Mouse (Mus musculus): Measurements from ENCODE around the gene Cnn2. TPM values are rescaled to one million over a fixed set of nuclear protein-coding genes. Genes with fewer than 3 reads are reported as not detected.

The Cnn2 gene
- polyA plus RNA-seq, 1 experiment from 2014 or later: 220 TPM

DNA sequence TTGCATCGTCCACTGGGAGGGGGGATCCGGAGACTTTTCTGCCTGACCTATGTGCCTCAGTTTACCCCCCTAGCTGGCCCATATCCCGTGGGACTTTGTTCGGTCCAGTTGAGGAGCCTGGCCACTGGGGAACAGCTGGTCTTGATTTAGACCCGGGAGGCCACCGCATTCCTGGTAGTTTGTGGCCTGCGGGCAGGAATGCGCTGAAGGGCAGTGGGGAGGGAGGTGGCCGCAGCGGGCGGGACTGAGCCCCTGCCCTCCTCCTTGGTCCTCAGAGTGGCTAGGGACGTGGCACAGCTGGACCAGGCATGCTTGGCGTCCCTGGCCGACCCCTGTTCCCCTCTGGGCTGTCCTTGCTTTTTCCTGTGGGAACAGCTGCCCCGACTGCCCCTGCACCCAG lies 1.5 kb downstream of the Cnn2 start:
- WGBS: 8% methylated on average over 15 of the region's 15 CpGs
- Histone ChIP-seq H3K27ac (ENCODE audit: low read depth, low read length) (no peak overlapping the region), H3K4me3 (ENCODE audit: low read length) (peak overlapping the region; percentile 52), H3K27me3 (ENCODE audit: control insufficient read depth, insufficient read depth, low read length) (no peaks in the 10 kb centered on the region), H3K4me1 (ENCODE audit: control insufficient read depth, insufficient read depth, low read length) (peaks cover 25% of the 10 kb centered on the region), H3K36me3 (ENCODE audit: control insufficient read depth, insufficient read depth, low read length) (peaks cover 32% of the 10 kb centered on the region), H3K9me3 (ENCODE audit: control insufficient read depth, low read length) (peaks cover 9% of the 10 kb centered on the region; the same call in 1 of the 2 replicates), H3K4me2 (replicated peaks; ENCODE audit: low read depth, low read length) (peak overlapping the region; percentile 59), H3K9ac (ENCODE audit: low read depth, low read length) (peak overlapping the region; percentile 64)
- no peak for ATAC-seq (ENCODE audit: low FRiP score, low TSS enrichment)

DNA sequence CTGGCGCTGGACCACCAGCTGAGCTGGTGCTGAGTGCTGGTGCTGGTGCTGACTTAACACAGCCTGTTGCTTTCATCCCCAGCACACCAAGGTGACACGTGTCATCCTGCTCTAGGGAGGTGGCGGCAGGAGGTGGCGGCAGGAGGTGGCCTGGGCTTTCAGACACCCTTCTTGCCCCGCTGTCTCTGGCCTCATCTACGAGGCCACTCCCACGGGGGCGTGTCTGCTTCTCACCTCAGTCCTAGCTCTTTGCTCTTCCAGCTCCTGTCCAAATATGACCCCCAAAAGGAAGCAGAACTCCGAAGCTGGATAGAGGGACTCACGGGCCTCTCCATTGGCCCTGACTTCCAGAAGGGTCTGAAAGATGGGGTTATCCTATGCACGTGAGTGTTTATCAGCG lies 2.7 kb downstream of the Cnn2 start:
- Histone ChIP-seq H3K4me3 (ENCODE audit: low read length) (peak overlapping the region; percentile 14), H3K4me2 (replicated peaks; ENCODE audit: low read depth, low read length) (no peak overlapping the region; the same call in 1 of the 2 replicates)
- WGBS: 58% methylated on average over 12 of the region's 12 CpGs

GRCm38 (mm10) chr10:79991548-79991947 lies 3.2 kb downstream of the Cnn2 start:
- Histone ChIP-seq H3K4me1 (ENCODE audit: control insufficient read depth, insufficient read depth, low read length) (peaks cover 25% of the 10 kb centered on the region), H3K4me2 (replicated peaks; ENCODE audit: low read depth, low read length) (no peak overlapping the region), H3K27me3 (ENCODE audit: control insufficient read depth, insufficient read depth, low read length) (no peaks in the 10 kb centered on the region), H3K9ac (ENCODE audit: low read depth, low read length) (no peak overlapping the region), H3K4me3 (ENCODE audit: low read length) (peak overlapping the region; percentile 14; the same call in 1 of the 2 replicates), H3K27ac (ENCODE audit: low read depth, low read length) (no peak overlapping the region), H3K9me3 (ENCODE audit: control insufficient read depth, low read length) (peaks cover 9% of the 10 kb centered on the region; the same call in 1 of the 2 replicates), H3K36me3 (ENCODE audit: control insufficient read depth, insufficient read depth, low read length) (peaks cover 32% of the 10 kb centered on the region)
- WGBS: 82% methylated on average over 6 of the region's 6 CpGs
- ATAC-seq (ENCODE audit: low FRiP score, low TSS enrichment): no peak

More for the DNA sequence above, 2.7 kb downstream of the Cnn2 start:
- H3K27me3 ChIP-seq (ENCODE audit: control insufficient read depth, insufficient read depth, low read length): no peaks in the 10 kb centered on the region
- peaks cover 25% of the 10 kb centered on the region for H3K4me1 ChIP-seq (ENCODE audit: control insufficient read depth, insufficient read depth, low read length)
- H3K27ac ChIP-seq (ENCODE audit: low read depth, low read length): no peak overlapping the region
- ATAC-seq (ENCODE audit: low FRiP score, low TSS enrichment): no peak
- H3K36me3 ChIP-seq (ENCODE audit: control insufficient read depth, insufficient read depth, low read length): peaks cover 32% of the 10 kb centered on the region
- H3K9me3 ChIP-seq (ENCODE audit: control insufficient read depth, low read length): peaks cover 9% of the 10 kb centered on the region; the same call in 1 of the 2 replicates
- H3K9ac ChIP-seq (ENCODE audit: low read depth, low read length): no peak overlapping the region

- no peak overlapping the region for H3K27ac ChIP-seq (ENCODE audit: low read depth, low read length)
- WGBS: 88% methylated on average over 16 of the region's 16 CpGs
- H3K4me3 ChIP-seq (ENCODE audit: low read length): no peak overlapping the region
- H3K36me3 ChIP-seq (ENCODE audit: control insufficient read depth, insufficient read depth, low read length): peaks cover 32% of the 10 kb centered on the region
- no peak overlapping the region for H3K9ac ChIP-seq (ENCODE audit: low read depth, low read length)
- peaks cover 9% of the 10 kb centered on the region; the same call in 1 of the 2 replicates for H3K9me3 ChIP-seq (ENCODE audit: control insufficient read depth, low read length)
- no peak overlapping the region for H3K4me2 ChIP-seq (replicated peaks; ENCODE audit: low read depth, low read length)
- no peak for ATAC-seq (ENCODE audit: low FRiP score, low TSS enrichment)
- H3K4me1 ChIP-seq (ENCODE audit: control insufficient read depth, insufficient read depth, low read length): peaks cover 19% of the 10 kb centered on the region
- no peaks in the 10 kb centered on the region for H3K27me3 ChIP-seq (ENCODE audit: control insufficient read depth, insufficient read depth, low read length)
Measured at GRCm38 (mm10) chr10:79994397-79995115, 6.2 kb downstream of the Cnn2 start.

DNA sequence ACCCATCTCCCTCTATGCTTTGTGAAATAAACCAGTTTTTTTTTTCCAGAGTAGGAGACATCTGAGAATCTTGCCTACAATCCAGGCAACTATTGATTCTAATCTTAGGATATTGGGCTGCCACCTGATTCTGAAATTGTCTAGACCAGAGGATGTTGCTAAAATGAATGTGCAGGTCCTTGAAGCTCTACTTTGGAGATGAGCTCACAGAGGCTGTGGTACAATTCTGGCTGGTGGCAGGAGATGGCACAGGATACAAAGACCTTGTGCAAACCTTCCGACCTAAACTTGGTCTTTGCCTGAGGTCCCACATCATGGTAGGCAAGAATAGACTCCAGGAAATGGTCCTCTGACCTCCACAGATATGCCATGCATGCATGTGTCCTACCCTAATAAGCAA lies 7.3 kb downstream of the Cnn2 start:
- Histone ChIP-seq H3K27ac (ENCODE audit: low read depth, low read length) (no peak overlapping the region), H3K9me3 (ENCODE audit: control insufficient read depth, low read length) (peaks cover 9% of the 10 kb centered on the region; the same call in 1 of the 2 replicates), H3K4me2 (replicated peaks; ENCODE audit: low read depth, low read length) (no peak overlapping the region), H3K36me3 (ENCODE audit: control insufficient read depth, insufficient read depth, low read length) (peaks cover 32% of the 10 kb centered on the region), H3K4me1 (ENCODE audit: control insufficient read depth, insufficient read depth, low read length) (peaks cover 14% of the 10 kb centered on the region), H3K9ac (ENCODE audit: low read depth, low read length) (no peak overlapping the region), H3K27me3 (ENCODE audit: control insufficient read depth, insufficient read depth, low read length) (no peaks in the 10 kb centered on the region), H3K4me3 (ENCODE audit: low read length) (no peak overlapping the region)
- no peak for ATAC-seq (ENCODE audit: low FRiP score, low TSS enrichment)
- WGBS: 82% methylated on average over 1 of the region's 1 CpGs

DNA sequence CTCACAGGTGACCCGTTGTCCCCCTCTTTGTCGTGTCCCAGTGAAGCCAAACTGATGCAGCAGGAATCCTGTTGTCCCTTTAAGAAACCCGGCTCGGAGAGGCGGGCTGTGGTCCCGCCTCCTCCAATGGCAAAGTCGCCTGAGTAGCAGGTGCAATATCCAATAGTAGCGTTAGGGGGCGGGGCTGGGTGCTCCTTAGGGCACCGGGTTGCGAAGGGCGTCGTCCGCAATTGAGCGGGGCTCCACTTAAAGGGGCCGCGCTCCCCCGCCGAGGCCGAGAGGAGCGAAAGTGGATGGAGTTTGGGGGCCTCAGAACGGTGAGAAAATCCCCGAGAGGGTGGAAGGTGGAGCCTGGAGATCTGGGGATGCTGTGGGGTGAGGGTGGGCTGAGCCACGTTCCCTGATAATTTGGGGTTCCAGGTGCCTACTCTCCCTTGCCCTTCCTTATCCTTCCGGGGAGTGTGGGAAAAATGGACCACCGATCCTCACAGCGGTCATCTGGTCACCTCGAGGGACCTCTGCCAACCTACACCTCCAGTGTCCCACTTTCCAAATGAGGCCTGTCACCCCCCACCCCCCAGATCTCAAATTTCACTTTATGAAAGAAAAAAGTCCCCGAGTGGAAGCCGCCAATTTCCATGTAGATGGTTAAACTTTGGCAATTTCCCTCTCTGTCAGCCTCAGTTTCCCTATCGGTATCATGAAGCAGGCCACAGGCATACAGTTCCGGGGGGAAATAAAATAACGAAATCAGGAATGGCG lies 8.1 kb downstream of the Cnn2 start, which contains the start of gene Abca7:
Gene Abca7, plus strand, starts transcription at position 223 of the 762 bp plus-strand sequence.
- Histone ChIP-seq H3K4me3 (ENCODE audit: low read length) (peak within 1 kb of the TSS; percentile 54), H3K36me3 (ENCODE audit: control insufficient read depth, insufficient read depth, low read length) (peaks cover 24% of the 10 kb centered on the region), H3K4me2 (replicated peaks; ENCODE audit: low read depth, low read length) (peak within 1 kb of the TSS; percentile 89), H3K27ac (ENCODE audit: low read depth, low read length) (peak within 1 kb of the TSS; percentile 24; the same call in 1 of the 2 replicates), H3K27me3 (ENCODE audit: control insufficient read depth, insufficient read depth, low read length) (no peaks in the 10 kb centered on the region; the same call in 1 of the 2 replicates), H3K9ac (ENCODE audit: low read depth, low read length) (peak within 1 kb of the TSS; percentile 50), H3K9me3 (ENCODE audit: control insufficient read depth, low read length) (peaks cover 3% of the 10 kb centered on the region; the same call in 1 of the 2 replicates), H3K4me1 (ENCODE audit: control insufficient read depth, insufficient read depth, low read length) (peaks cover 14% of the 10 kb centered on the region)
- WGBS: under 1% methylated on average over 34 of the region's 34 CpGs
- peak; percentile 81 for ATAC-seq (ENCODE audit: low FRiP score, low TSS enrichment)

DNA sequence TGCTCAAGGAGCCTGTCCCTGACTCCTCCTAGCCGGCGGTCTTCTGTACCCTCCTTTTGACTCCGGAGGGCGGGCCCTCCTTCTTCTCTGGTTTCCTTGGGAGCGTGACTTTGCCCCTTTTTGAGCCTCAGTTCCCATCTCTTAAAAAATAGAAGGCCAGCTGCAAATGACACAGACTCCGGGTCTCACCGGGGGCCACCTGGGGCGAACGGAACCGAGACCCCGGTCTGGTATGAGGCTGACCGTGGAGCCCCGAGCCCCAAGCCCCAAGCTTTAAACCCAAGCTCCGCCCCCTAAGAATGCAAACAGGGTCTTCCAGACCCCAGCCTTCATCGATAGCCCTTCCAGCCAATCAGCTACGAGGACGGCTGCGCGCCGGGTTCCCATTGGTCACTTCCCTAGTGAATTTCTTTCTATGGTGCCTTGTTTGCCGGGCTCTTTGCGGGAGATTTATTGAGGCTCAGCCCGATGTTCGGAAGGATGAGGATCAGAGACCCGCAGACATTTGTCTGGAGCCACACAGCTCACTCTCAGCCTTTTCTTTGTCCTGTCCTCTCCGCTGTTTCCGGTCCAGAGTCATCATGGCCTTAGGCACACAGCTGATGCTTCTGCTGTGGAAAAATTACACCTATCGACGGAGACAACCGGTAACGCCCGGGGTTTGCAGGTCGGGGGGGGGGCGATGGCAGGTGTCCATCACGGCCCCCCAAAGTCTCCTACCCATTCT lies 8.8 kb downstream of the Cnn2 start:
- peak; percentile 71 for ATAC-seq (ENCODE audit: low FRiP score, low TSS enrichment)
- Histone ChIP-seq H3K27me3 (ENCODE audit: control insufficient read depth, insufficient read depth, low read length) (no peaks in the 10 kb centered on the region; the same call in 1 of the 2 replicates), H3K9me3 (ENCODE audit: control insufficient read depth, low read length) (no peaks in the 10 kb centered on the region), H3K4me3 (ENCODE audit: low read length) (peak overlapping the region; percentile 54), H3K9ac (ENCODE audit: low read depth, low read length) (peak overlapping the region; percentile 50; the same call in 1 of the 2 replicates), H3K36me3 (ENCODE audit: control insufficient read depth, insufficient read depth, low read length) (peaks cover 17% of the 10 kb centered on the region), H3K4me2 (replicated peaks; ENCODE audit: low read depth, low read length) (peak overlapping the region; percentile 89), H3K4me1 (ENCODE audit: control insufficient read depth, insufficient read depth, low read length) (peaks cover 14% of the 10 kb centered on the region), H3K27ac (ENCODE audit: low read depth, low read length) (peak overlapping the region; percentile 24; the same call in 1 of the 2 replicates)
- under 1% methylated on average over 35 of the region's 35 CpGs for WGBS

GRCm38 (mm10) chr10:79997819-79998218 lies 9.4 kb downstream of the Cnn2 start:
- no peak overlapping the region for H3K27ac ChIP-seq (ENCODE audit: low read depth, low read length)

More at GRCm38 (mm10) chr10:79997819-79998218, 9.4 kb downstream of the Cnn2 start:
- Histone ChIP-seq H3K4me1 (ENCODE audit: control insufficient read depth, insufficient read depth, low read length) (peaks cover 14% of the 10 kb centered on the region), H3K36me3 (ENCODE audit: control insufficient read depth, insufficient read depth, low read length) (peaks cover 11% of the 10 kb centered on the region), H3K4me3 (ENCODE audit: low read length) (peak overlapping the region; percentile 54), H3K27me3 (ENCODE audit: control insufficient read depth, insufficient read depth, low read length) (no peaks in the 10 kb centered on the region; the same call in 1 of the 2 replicates), H3K9me3 (ENCODE audit: control insufficient read depth, low read length) (no peaks in the 10 kb centered on the region), H3K9ac (ENCODE audit: low read depth, low read length) (peak overlapping the region; percentile 50; the same call in 1 of the 2 replicates), H3K4me2 (replicated peaks; ENCODE audit: low read depth, low read length) (peak overlapping the region; percentile 89)
- no peak; the same call in 1 of the 2 replicates for ATAC-seq (ENCODE audit: low FRiP score, low TSS enrichment)
- WGBS: 7% methylated on average over 15 of the region's 15 CpGs
